Mouse (Mus musculus) embryonic facial prominence, embryonic 11.5 days (tissue): ENCODE measurements at regions not wholly inside any gene's neighbourhood (a gene's known extent, or its start where the extent isn't known, plus 50 kb on each side); places are given as distances from the start of the nearest gene placed in this dataset.

Experiments
- ATAC-seq: fragments of 200-750 bp; cut with Nextera tagmentation; replicated peaks from 2 replicates; pipeline ENCODE4 v1.8.0; 2017; ENCODE audit warnings: low read depth; ENCODE audit not compliant: insufficient number of reproducible peaks, low FRiP score, low TSS enrichment
- DNase-seq: peaks from one replicate; pipeline ENCODE4 v3.0.0-alpha.2; 2015; ENCODE audit warnings: low spot score
- H3K27ac ChIP-seq: fragments of 300-500 bp; sonication (generic); replicated peaks from 2 replicates; pipeline ENCODE4 v1.5.1; 2014; ENCODE audit warnings: mild to moderate bottlenecking, low read depth, low read length, control low read depth
- H3K27me3 ChIP-seq: fragments of 300-500 bp; sonication (generic); 2 replicates; pipeline ENCODE4 v1.6.1; 2014; ENCODE audit warnings: mild to moderate bottlenecking, low read length, moderate library complexity, mixed read lengths; ENCODE audit not compliant: control insufficient read depth, insufficient read depth
- H3K36me3 ChIP-seq: fragments of 300-500 bp; sonication (generic); replicated peaks from 2 replicates; pipeline ENCODE4 v1.6.1; 2014; ENCODE audit warnings: low read depth, mild to moderate bottlenecking, low read length, moderate library complexity, mixed read lengths; ENCODE audit not compliant: control insufficient read depth, insufficient read depth
- H3K4me1 ChIP-seq: fragments of 300-500 bp; sonication (generic); 2 replicates; pipeline ENCODE4 v1.6.1; 2014; ENCODE audit warnings: low read length, mixed read lengths; ENCODE audit not compliant: control insufficient read depth, insufficient read depth
- H3K4me2 ChIP-seq: fragments of 300-500 bp; sonication (generic); 2 replicates; pipeline ENCODE4 v1.6.1; 2014; ENCODE audit warnings: low read depth, mild to moderate bottlenecking, control low read depth, low read length, moderate library complexity
- H3K4me3 ChIP-seq: fragments of 300-500 bp; sonication (generic); 2 replicates; pipeline ENCODE4 v1.5.1; 2014; ENCODE audit warnings: low read depth, low read length, control low read depth
- H3K9ac ChIP-seq: fragments of 300-500 bp; sonication (generic); replicated peaks from 2 replicates; pipeline ENCODE4 v1.6.1; 2014; ENCODE audit warnings: mild to moderate bottlenecking, control low read depth, low read length
- H3K9me3 ChIP-seq: fragments of 300-500 bp; sonication (generic); replicated peaks from 2 replicates; pipeline ENCODE4 v1.6.1; 2016; ENCODE audit warnings: mild to moderate bottlenecking, low read length, inconsistent platforms, mixed read lengths; ENCODE audit not compliant: control insufficient read depth
- WGBS: fragments of 180-500 bp; shearing (Covaris S2); extraction: QIAGEN DNeasy Blood & Tissue Kit; methylation state at CpG from one replicate; pipeline ENCODE4 v1.1.7; 2014; 5-methylcytosine and 5-hydroxymethylcytosine counted together

DNA sequence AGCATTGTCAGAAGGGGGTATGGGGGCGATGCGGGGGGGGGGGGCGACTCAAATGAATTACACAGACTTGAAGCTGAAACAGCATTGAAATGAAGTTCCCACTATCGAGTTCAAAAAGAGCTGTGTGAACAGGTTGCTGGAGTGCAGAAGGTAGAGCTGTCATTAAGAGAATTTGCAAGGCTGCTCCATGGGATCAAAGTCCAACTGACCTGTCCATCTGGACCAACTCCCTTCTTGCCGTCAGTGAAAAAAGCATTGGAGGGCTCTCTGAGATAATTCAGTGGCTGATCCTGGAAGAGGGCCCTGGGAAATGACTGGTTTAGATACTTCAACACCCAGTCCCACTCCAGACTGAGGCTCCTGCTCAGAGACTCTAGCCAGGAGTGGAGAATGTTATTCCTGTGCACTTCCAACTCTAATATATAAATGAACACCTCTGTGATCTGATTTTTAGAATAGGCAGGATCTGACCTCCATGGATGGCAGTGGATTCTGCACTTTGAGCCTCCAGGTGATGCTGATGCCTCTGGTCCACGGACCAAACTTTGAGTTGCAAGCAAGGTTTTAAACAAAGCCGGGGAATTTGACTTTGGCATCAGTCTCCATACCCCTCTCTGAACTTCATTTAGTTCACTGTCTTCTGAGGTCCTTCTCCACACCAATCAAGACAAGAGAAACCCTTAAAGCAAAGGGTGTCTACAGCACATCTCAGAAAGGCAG lies 82.6 kb upstream of the Parp11 start:
- H3K9me3 ChIP-seq, result no peaks in the 10 kb centered on the region
- WGBS, result 32% methylated on average over 7 of the region's 7 CpGs
- no peak overlapping the region for H3K4me3 ChIP-seq
- H3K27me3 ChIP-seq, result no peaks in the 10 kb centered on the region
- no peaks in the 10 kb centered on the region for H3K4me1 ChIP-seq
- no peaks in the 10 kb centered on the region for H3K36me3 ChIP-seq
- no peak for DNase-seq
- no peak overlapping the region for H3K27ac ChIP-seq
- no peak overlapping the region for H3K4me2 ChIP-seq
- no peak for ATAC-seq
- no peak overlapping the region for H3K9ac ChIP-seq

DNA sequence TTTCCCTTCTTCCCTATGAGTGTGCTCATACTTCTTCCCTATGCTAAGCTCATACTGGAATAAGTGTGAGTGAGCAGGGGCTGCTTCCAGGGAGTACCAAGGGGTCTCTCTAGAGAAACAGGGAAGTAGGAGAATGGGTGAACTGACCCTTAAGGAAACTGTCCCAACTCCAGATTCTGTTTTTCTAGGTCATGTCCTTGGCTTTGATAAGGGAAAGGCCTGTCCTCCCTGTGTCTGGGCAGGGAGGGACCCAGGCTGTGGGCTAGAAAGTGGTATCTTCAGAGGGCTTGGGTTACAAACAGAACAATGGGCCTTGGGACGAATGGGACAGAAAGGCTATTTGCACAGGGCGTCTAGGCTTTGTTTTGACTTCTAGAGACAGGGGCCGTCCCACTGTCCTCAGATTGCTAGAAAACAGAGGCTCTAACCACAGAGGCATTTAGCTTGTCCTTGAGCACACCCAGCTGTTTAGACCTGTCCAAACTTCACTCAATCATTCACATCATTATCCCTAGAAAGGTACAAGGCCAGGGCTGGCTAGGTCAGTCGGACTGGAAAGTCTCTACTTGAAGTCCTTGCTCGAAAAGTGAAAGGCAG lies 82.0 kb upstream of the Parp11 start:
- no peak overlapping the region for H3K27ac ChIP-seq
- H3K4me1 ChIP-seq, result no peaks in the 10 kb centered on the region
- H3K27me3 ChIP-seq, result no peaks in the 10 kb centered on the region
- no peak overlapping the region for H3K4me2 ChIP-seq
- no peak overlapping the region for H3K4me3 ChIP-seq
- no peaks in the 10 kb centered on the region for H3K36me3 ChIP-seq
- no peaks in the 10 kb centered on the region for H3K9me3 ChIP-seq
- DNase-seq (no peak), ATAC-seq (no peak)
- 30% methylated on average over 5 of the region's 5 CpGs for WGBS
- H3K9ac ChIP-seq, result no peak overlapping the region

DNA sequence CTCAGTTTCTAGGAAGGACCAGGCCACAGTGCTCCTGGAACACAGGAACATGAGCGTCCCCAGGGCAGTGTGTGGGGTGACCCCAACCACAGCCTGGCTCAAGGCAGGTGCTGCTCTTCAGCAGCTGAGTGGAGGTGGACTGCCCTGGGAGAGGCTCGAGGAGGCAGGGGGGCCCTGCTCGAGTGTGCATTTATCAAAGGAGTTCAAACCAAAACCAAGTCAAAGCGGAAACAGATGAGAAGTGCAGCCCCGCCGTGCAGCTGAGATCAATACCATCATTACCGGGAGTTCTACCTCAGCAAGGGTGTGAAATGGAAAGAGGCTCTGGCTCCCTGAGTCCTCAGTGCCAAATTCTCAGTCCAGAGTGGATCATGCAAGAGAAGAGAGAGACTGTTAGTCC lies 81.4 kb upstream of the Parp11 start:
- no peak overlapping the region for H3K4me3 ChIP-seq
- no peak overlapping the region for H3K27ac ChIP-seq
- H3K4me1 ChIP-seq, result no peaks in the 10 kb centered on the region
- no peaks in the 10 kb centered on the region for H3K27me3 ChIP-seq
- no peak overlapping the region for H3K9ac ChIP-seq
- no peak for DNase-seq
- ATAC-seq, result no peak
- H3K4me2 ChIP-seq, result no peak overlapping the region
- 36% methylated on average over 7 of the region's 7 CpGs for WGBS
- H3K9me3 ChIP-seq, result no peaks in the 10 kb centered on the region
- H3K36me3 ChIP-seq, result no peaks in the 10 kb centered on the region

DNA sequence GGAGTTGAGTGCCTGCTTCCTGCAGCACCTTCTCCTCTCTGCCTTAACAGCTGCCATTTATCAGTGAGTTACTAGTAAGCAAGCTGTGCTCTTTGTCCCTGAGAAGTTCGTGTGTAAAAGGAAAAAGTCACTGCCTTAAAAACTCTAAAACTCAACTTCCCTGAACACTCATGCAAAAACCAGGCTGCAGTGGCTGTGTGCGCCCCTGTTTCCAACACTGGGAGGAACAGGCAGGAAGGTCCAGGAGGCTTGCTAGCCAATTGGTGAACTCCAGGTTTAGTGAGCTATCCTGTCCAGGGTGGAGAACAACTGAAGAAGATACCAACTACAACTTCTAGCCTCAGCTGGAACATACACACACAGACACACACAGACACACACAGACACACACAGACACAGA lies 81.0 kb upstream of the Parp11 start:
- Histone ChIP-seq H3K4me3 (no peak overlapping the region), H3K4me2 (no peak overlapping the region), H3K9ac (no peak overlapping the region), H3K9me3 (no peaks in the 10 kb centered on the region), H3K4me1 (no peaks in the 10 kb centered on the region), H3K36me3 (no peaks in the 10 kb centered on the region), H3K27ac (no peak overlapping the region), H3K27me3 (no peaks in the 10 kb centered on the region)
- ATAC-seq (no peak), DNase-seq (no peak)
- WGBS, result 68% methylated on average over 2 of the region's 2 CpGs

DNA sequence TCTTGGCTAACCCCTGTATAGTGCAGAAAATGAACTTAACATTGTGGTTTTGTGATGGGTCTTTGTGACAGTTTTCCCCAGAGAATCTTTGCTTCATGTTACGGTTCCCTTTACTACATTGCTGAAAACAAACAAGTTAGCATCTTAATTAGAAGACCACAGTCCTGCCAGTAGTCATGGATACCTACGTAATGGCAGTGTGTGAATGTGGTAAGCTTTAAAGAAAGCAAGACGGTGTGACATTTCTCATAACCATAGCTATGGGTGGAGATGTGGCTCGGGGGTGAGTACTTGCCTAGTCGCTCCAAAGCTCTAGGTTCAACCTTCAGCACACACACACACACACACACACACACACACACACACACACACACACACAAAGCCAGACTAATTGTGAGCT lies 73.6 kb upstream of the Parp11 start:
- Histone ChIP-seq H3K9me3 (no peaks in the 10 kb centered on the region), H3K4me2 (no peak overlapping the region), H3K27me3 (no peaks in the 10 kb centered on the region), H3K4me3 (no peak overlapping the region), H3K36me3 (no peaks in the 10 kb centered on the region), H3K4me1 (no peaks in the 10 kb centered on the region), H3K9ac (no peak overlapping the region), H3K27ac (no peak overlapping the region)
- ATAC-seq (no peak), DNase-seq (no peak)
- 84% methylated on average over 5 of the region's 5 CpGs for WGBS

DNA sequence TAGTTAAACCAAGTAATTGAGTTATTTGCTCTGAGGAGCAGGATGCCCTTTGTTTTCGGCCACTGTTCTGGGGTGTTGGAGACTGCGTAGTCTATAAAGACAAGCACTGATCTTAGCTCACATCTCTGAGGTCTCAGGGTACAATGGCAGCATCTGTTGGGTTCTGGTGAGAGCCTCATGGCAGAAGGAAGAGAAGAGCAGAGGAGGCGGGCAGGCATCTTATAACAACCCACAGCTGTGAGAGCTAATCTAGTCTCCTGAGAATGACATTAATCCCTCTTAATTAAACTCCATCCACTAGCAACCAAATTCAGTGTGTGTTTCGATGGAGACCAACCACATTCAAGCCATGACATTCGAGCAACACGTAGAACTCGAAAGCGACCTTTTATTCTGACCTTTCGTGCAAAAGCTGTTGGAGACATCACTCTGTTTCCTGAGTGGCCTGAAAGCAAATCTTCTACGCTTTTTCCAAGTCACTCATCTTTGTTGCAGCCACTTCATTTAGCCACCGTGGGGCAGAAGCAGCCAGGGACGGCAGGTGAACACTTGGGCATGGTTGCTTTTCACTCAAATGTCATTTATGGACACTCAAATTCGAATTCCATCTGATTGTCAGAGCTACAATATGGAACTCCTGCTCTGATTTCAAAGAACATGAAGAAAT lies 72.7 kb upstream of the Parp11 start:
- H3K4me3 ChIP-seq, result no peak overlapping the region
- 65% methylated on average over 13 of the region's 13 CpGs for WGBS
- DNase-seq (no peak), ATAC-seq (no peak)
- no peak overlapping the region for H3K27ac ChIP-seq
- no peaks in the 10 kb centered on the region for H3K27me3 ChIP-seq
- H3K36me3 ChIP-seq, result no peaks in the 10 kb centered on the region
- no peak overlapping the region for H3K4me2 ChIP-seq
- H3K9ac ChIP-seq, result no peak overlapping the region
- no peaks in the 10 kb centered on the region for H3K4me1 ChIP-seq
- H3K9me3 ChIP-seq, result no peaks in the 10 kb centered on the region

DNA sequence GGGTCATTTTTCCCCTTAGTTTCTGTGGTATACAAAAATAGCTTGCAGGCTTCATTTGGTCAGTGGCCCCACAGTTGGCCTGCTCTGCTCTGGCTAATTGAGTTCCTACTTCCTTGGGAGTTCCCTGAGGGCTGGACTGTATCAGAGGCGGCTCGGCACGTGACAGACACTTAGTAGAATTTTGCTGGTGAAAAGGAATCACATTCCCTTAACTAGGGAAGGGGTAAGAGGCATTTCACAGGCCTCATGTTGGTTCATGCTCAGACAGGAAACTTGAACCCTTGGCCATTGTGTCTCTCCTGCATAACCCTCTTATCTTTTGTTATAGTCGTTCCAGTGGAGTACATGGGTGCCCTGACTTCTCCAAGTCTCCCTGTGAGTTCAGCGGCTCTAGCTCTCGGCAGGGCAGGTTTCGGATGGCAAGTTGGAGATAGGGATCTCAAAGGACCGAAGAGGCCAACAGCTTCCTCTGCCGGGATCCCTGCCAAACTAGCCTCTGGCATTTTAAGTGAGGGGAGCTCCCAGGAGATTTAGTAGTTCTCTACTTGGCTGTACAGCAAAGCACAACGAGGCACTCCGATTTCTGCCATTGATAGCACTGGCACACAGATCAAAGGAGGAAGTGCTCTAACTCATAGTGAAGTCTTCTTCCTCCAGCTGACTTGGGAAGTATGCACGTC lies 72.0 kb upstream of the Parp11 start:
- no peaks in the 10 kb centered on the region for H3K27me3 ChIP-seq
- H3K9ac ChIP-seq, result no peak overlapping the region
- no peak overlapping the region for H3K27ac ChIP-seq
- H3K4me3 ChIP-seq, result no peak overlapping the region
- 47% methylated on average over 12 of the region's 12 CpGs for WGBS
- no peaks in the 10 kb centered on the region for H3K4me1 ChIP-seq
- DNase-seq (no peak), ATAC-seq (no peak)
- H3K36me3 ChIP-seq, result no peaks in the 10 kb centered on the region
- H3K9me3 ChIP-seq, result no peaks in the 10 kb centered on the region
- no peak overlapping the region for H3K4me2 ChIP-seq

DNA sequence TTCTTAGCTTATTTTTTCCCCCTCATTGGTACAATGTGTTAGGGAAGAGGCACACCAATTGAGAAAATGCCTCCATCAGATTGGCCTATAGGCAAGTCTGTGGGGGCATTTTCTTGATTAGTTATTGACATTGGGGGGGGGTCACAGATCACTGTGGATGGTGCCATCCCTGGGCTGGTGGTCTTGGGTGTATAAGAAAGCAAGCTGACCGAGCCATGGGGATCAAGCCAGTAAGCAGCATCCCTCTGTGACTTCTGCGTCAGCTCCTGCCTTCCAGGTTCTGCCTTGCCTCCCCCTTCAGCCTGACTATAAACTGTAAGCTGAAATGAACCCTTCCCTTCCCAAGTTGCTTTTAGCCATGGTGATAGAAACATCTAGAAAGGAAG lies 71.5 kb upstream of the Parp11 start:
- Histone ChIP-seq H3K27ac (no peak overlapping the region), H3K4me1 (no peaks in the 10 kb centered on the region)
- ATAC-seq, result no peak

More for the DNA sequence above, 71.5 kb upstream of the Parp11 start:
- no peak overlapping the region for H3K4me3 ChIP-seq
- no peak for DNase-seq
- H3K9me3 ChIP-seq, result no peaks in the 10 kb centered on the region
- WGBS, result 79% methylated on average over 2 of the region's 2 CpGs
- no peak overlapping the region for H3K9ac ChIP-seq
- no peaks in the 10 kb centered on the region for H3K36me3 ChIP-seq
- H3K27me3 ChIP-seq, result no peaks in the 10 kb centered on the region
- no peak overlapping the region for H3K4me2 ChIP-seq
